Mouse (Mus musculus) liver, embryonic 14.5 days (tissue): ENCODE measurements at regions not wholly inside any gene's neighbourhood (a gene's known extent, or its start where the extent isn't known, plus 50 kb on each side); places are given as distances from the start of the nearest gene placed in this dataset.

Source experiments
- ATAC-seq: fragments of 200-750 bp; cut with Nextera tagmentation; 2 replicates; pipeline ENCODE4 v1.8.0; 2017; ENCODE audit warnings: moderate number of reproducible peaks, mild to moderate bottlenecking, moderate library complexity; ENCODE audit not compliant: insufficient read depth
- DNase-seq, 3 experiments: peaks; one replicate each; pipeline ENCODE4 v3.0.0-alpha.2; 2012 to 2013; ENCODE audit warnings: low read depth in 3 of 3, low spot score in 3 of 3
- H3K27ac ChIP-seq: fragments of 300-500 bp; sonication (generic); 2 replicates; pipeline ENCODE4 v1.5.1; 2014; ENCODE audit warnings: moderate library complexity, mild to moderate bottlenecking, control low read depth, inconsistent platforms
- H3K27me3 ChIP-seq: fragments of 300-500 bp; sonication (generic); 2 replicates; pipeline ENCODE4 v1.6.1; 2014; ENCODE audit warnings: mild to moderate bottlenecking, low read length, moderate library complexity; ENCODE audit not compliant: control insufficient read depth, insufficient read depth
- H3K36me3 ChIP-seq: fragments of 300-500 bp; sonication (generic); replicated peaks from 2 replicates; pipeline ENCODE4 v1.6.1; 2014; ENCODE audit warnings: low read depth; ENCODE audit not compliant: control insufficient read depth, insufficient read depth
- H3K4me1 ChIP-seq, 2 experiments: fragments of 200-500 bp in 1 of 2; fragments of 300-500 bp in 1 of 2; sonication (generic) in 1 of 2; replicated peaks; 2 replicates each; pipeline ENCODE4 v1.6.1; 2012 to 2014; ENCODE audit warnings: antibody characterized with exemption in 1 of 2, inconsistent platforms in 1 of 2, low read length in 1 of 2; ENCODE audit not compliant: control insufficient read depth in 2 of 2, insufficient read depth in 2 of 2
- H3K4me2 ChIP-seq: fragments of 300-500 bp; sonication (generic); 2 replicates; pipeline ENCODE4 v1.6.1; 2014; ENCODE audit warnings: low read depth, mild to moderate bottlenecking, control low read depth, moderate library complexity
- H3K4me3 ChIP-seq, 2 experiments: fragments of 200-500 bp in 1 of 2; fragments of 300-500 bp in 1 of 2; sonication (generic) in 1 of 2; 2 replicates each; pipeline ENCODE4 v1.5.1; 2012 to 2014; ENCODE audit warnings: low read depth in 2 of 2, low read length in 2 of 2, mild to moderate bottlenecking in 2 of 2, control low read depth in 1 of 2, inconsistent platforms in 1 of 2, moderate library complexity in 1 of 2; ENCODE audit not compliant: insufficient read depth in 1 of 2
- H3K9ac ChIP-seq: fragments of 300-500 bp; sonication (generic); replicated peaks from 2 replicates; pipeline ENCODE4 v1.6.1; 2014; ENCODE audit warnings: mild to moderate bottlenecking, control low read depth, moderate library complexity
- H3K9me3 ChIP-seq: fragments of 300-500 bp; sonication (generic); 2 replicates; pipeline ENCODE4 v1.6.1; 2016; ENCODE audit warnings: low read length, mixed read lengths; ENCODE audit not compliant: control insufficient read depth
- CTCF ChIP-seq: IDR thresholded peaks from 2 replicates; pipeline ENCODE4 v1.5.1; 2016; ENCODE audit warnings: antibody characterized with exemption, low read depth, control low read depth
- EP300 ChIP-seq: IDR thresholded peaks from 2 replicates; pipeline ENCODE4 v1.6.1; 2016; ENCODE audit warnings: antibody characterized with exemption, low read depth
- WGBS: fragments of 180-500 bp; shearing (Covaris S2); extraction: QIAGEN DNeasy Blood & Tissue Kit; methylation state at CpG from one replicate; pipeline ENCODE4 v1.1.7; 2014; ENCODE audit not compliant: insufficient replicate concordance; 5-methylcytosine and 5-hydroxymethylcytosine counted together

- Histone ChIP-seq H3K4me3 (no peak overlapping the region), H3K4me2 (no peak overlapping the region), H3K36me3 (no peaks in the 10 kb centered on the region), H3K4me1 (no peaks in the 10 kb centered on the region), H3K27me3 (no peaks in the 10 kb centered on the region), H3K27ac (no peak overlapping the region), H3K9me3 (no peaks in the 10 kb centered on the region), H3K9ac (no peak overlapping the region)
- DNase-seq (no peak), ATAC-seq (no peak)
- TF ChIP-seq EP300 (no peak), CTCF (no peak)
- WGBS: 69% methylated on average over 3 of the region's 3 CpGs
These were observed 125.0 kb downstream of the Srek1 start for GRCm38 (mm10) chr13:103649383-103649782.

- no peak overlapping the region for H3K27ac ChIP-seq
- H3K4me2 ChIP-seq: no peak overlapping the region
- no peak for TF ChIP-seq CTCF
- no peak for TF ChIP-seq EP300
- no peak for DNase-seq
- H3K27me3 ChIP-seq: no peaks in the 10 kb centered on the region
- no peak overlapping the region for H3K4me3 ChIP-seq
- ATAC-seq: no peak
- H3K9ac ChIP-seq: no peak overlapping the region
- H3K36me3 ChIP-seq: no peaks in the 10 kb centered on the region
- 44% methylated on average over 4 of the region's 4 CpGs for WGBS
- H3K9me3 ChIP-seq: no peaks in the 10 kb centered on the region
- no peaks in the 10 kb centered on the region for H3K4me1 ChIP-seq
These were observed 126.4 kb downstream of the Srek1 start for GRCm38 (mm10) chr13:103648016-103648415.

- H3K27me3 ChIP-seq: no peaks in the 10 kb centered on the region
- no peak overlapping the region for H3K4me3 ChIP-seq
- H3K9ac ChIP-seq: no peak overlapping the region
- TF ChIP-seq CTCF (peak; percentile 69), EP300 (no peak)
- no peaks in the 10 kb centered on the region for H3K9me3 ChIP-seq
- 25% methylated on average over 4 of the region's 4 CpGs for WGBS
- no peak overlapping the region for H3K27ac ChIP-seq
- no peak overlapping the region for H3K4me2 ChIP-seq
- no peaks in the 10 kb centered on the region for H3K4me1 ChIP-seq
- DNase-seq: no peak
- ATAC-seq: no peak
- no peaks in the 10 kb centered on the region for H3K36me3 ChIP-seq
These were observed 128.4 kb downstream of the Srek1 start for GRCm38 (mm10) chr13:103646035-103646434.

GRCm38 (mm10) chr13:103643993-103644722 is 130.2 kb downstream of the Srek1 start:
- WGBS: 53% methylated on average over 6 of the region's 6 CpGs
- Histone ChIP-seq H3K27me3 (no peaks in the 10 kb centered on the region), H3K27ac (no peak overlapping the region), H3K4me3 (no peak overlapping the region), H3K9ac (no peak overlapping the region), H3K4me1 (no peaks in the 10 kb centered on the region), H3K36me3 (no peaks in the 10 kb centered on the region), H3K4me2 (no peak overlapping the region), H3K9me3 (no peaks in the 10 kb centered on the region)
- DNase-seq (peak in 1 of 3 experiments; percentile 4), ATAC-seq (no peak)
- TF ChIP-seq EP300 (no peak), CTCF (peak; percentile 28; the same call in 1 of the 2 replicates)

GRCm38 (mm10) chr13:103643486-103643885 is 130.9 kb downstream of the Srek1 start:
- no peaks in the 10 kb centered on the region for H3K27me3 ChIP-seq
- no peaks in the 10 kb centered on the region for H3K4me1 ChIP-seq
- H3K9me3 ChIP-seq: no peaks in the 10 kb centered on the region
- H3K27ac ChIP-seq: no peak overlapping the region
- H3K9ac ChIP-seq: no peak overlapping the region
- no peak for ATAC-seq
- no peak for DNase-seq
- H3K4me2 ChIP-seq: no peak overlapping the region
- WGBS: 70% methylated on average over 5 of the region's 5 CpGs
- no peaks in the 10 kb centered on the region for H3K36me3 ChIP-seq
- H3K4me3 ChIP-seq: no peak overlapping the region
- TF ChIP-seq CTCF (no peak), EP300 (no peak)
